Mouse (Mus musculus) lung, postnatal 10 days (tissue): ENCODE results near the gene Psma1.

ENCODE experiments used
- DNase-seq: peaks from one replicate; pipeline ENCODE4 v3.0.0; 2021

Gene Psma1

GRCm38 (mm10) chr7:114268446-114268845 lies 7.5 kb downstream of the Psma1 start:
- no peak for DNase-seq

GRCm38 (mm10) chr7:114253885-114254833 lies 21.8 kb downstream of the Psma1 start, which contains the start of gene Copb1:
Copb1 (minus strand) TSS chr7:114254711.
- peak; percentile 96 for DNase-seq

GRCm38 (mm10) chr7:114251684-114252083 lies 24.2 kb downstream of the Psma1 start:
- DNase-seq, result peak; percentile 7

- DNase-seq, result no peak
Observed at GRCm38 (mm10) chr7:114233980-114234379, 41.9 kb downstream of the Psma1 start.

- no peak for DNase-seq
Observed at GRCm38 (mm10) chr7:114232982-114233381, 42.9 kb downstream of the Psma1 start.

GRCm38 (mm10) chr7:114231857-114232256 lies 44.1 kb downstream of the Psma1 start:
- no peak for DNase-seq

- DNase-seq, result peak; percentile 57
Observed at GRCm38 (mm10) chr7:114226521-114226920, 49.4 kb downstream of the Psma1 start.

GRCm38 (mm10) chr7:114220433-114220832 lies 55.5 kb downstream of the Psma1 start:
- no peak for DNase-seq

- DNase-seq, result no peak
Observed at GRCm38 (mm10) chr7:114216908-114217307, 59.0 kb downstream of the Psma1 start.
